Mouse (Mus musculus): ENCODE measurements around the gene Fam171a1.

GRCm38 (mm10) chr2:3216617-3217016 is 102.6 kb downstream of the Fam171a1 start:
- TF ChIP-seq CTCF (IDR thresholded peaks at IDR 0.05; ENCODE audit: borderline replicate concordance, insufficient read depth, low read depth, low read length) (no peak), POLR2A (IDR thresholded peaks at IDR 0.05; ENCODE audit: borderline replicate concordance, insufficient read depth, low read length) (no peak)

Measured in cerebellum, adult 2 months (tissue).